Mouse (Mus musculus): ENCODE measurements around the gene Krtap12-1.
"Not testable (repeated sequence)": the region's sequence is repeated elsewhere in the genome, so short reads cannot be mapped to it uniquely, and the experiment has no call there.

The Krtap12-1 gene

GRCm38 (mm10) chr10:77741924-77742688, 21.7 kb downstream of the Krtap12-1 start, which contains the start of gene Gm18596:
Gm18596 (minus strand) TSS chr10:77742638.
- in situ Hi-C loops (cut with MboI): not testable (repeated sequence)

GRCm38 (mm10) chr10:77750686-77751085, 30.3 kb downstream of the Krtap12-1 start:
- in situ Hi-C loops (cut with MboI): not testable (repeated sequence)

GRCm38 (mm10) chr10:77751254-77751653, 30.9 kb downstream of the Krtap12-1 start, which contains the start of gene Gm9736:
Gm9736 (minus strand) TSS chr10:77751354.
- in situ Hi-C loops (cut with MboI): not testable (repeated sequence)

GRCm38 (mm10) chr10:77752312-77752711, 31.9 kb downstream of the Krtap12-1 start:
- in situ Hi-C loops (cut with MboI): not testable (repeated sequence)

- in situ Hi-C loops (cut with MboI): no loop called here
These were observed 33.0 kb downstream of the Krtap12-1 start for GRCm38 (mm10) chr10:77753448-77753847.

GRCm38 (mm10) chr10:77759582-77759981, 39.2 kb downstream of the Krtap12-1 start, which contains the start of gene Gm3233:
Gm3233 (minus strand) TSS chr10:77759682.
- in situ Hi-C loops (cut with MboI): not testable (repeated sequence)

GRCm38 (mm10) chr10:77769727-77770126, 49.3 kb downstream of the Krtap12-1 start:
- in situ Hi-C loops (cut with MboI): no loop called here

Measured in mature B cell (primary cell).